Mouse (Mus musculus) ovary, postnatal 14 days (tissue): Measurements from ENCODE around the gene Sry.

ENCODE experiments used
- DNase-seq: peaks from one replicate; pipeline ENCODE4 v3.0.0; 2022; ENCODE audit warnings: low spot score

The Sry gene

GRCm38 (mm10) chrY:2663558-2663957 lies at the start of gene Sry:
Sry (minus strand) TSS chrY:2663658.
- no peak for DNase-seq
